Mouse (Mus musculus) c-Kit-negative CD71-positive TER-119-positive erythroid progenitor cells, embryonic 14.5 days (primary cell): ENCODE data around the gene Heatr5a.

Source experiments
- DNase-seq: peaks from one replicate; pipeline ENCODE4 v3.0.0-alpha.2; 2013; ENCODE audit warnings: low read depth, low spot score

The Heatr5a gene

GRCm38 (mm10) chr12:51972269-51973065, 1.3 kb upstream of the Heatr5a start:
- no peak for DNase-seq

- peak; percentile 31 for DNase-seq
These were observed 610 bp downstream of the Heatr5a start for GRCm38 (mm10) chr12:51970352-51971069.

GRCm38 (mm10) chr12:51969876-51970275, 1.2 kb downstream of the Heatr5a start:
- DNase-seq: no peak

GRCm38 (mm10) chr12:51969092-51969491, 2.0 kb downstream of the Heatr5a start:
- no peak for DNase-seq

GRCm38 (mm10) chr12:51967915-51968595, 3.1 kb downstream of the Heatr5a start:
- DNase-seq: no peak

- DNase-seq: no peak
These were observed 13.5 kb downstream of the Heatr5a start for GRCm38 (mm10) chr12:51957626-51958025.

GRCm38 (mm10) chr12:51952309-51952708, 18.8 kb downstream of the Heatr5a start:
- no peak for DNase-seq

GRCm38 (mm10) chr12:51947498-51947945, 23.6 kb downstream of the Heatr5a start:
- DNase-seq: no peak

- DNase-seq: no peak
These were observed 25.8 kb downstream of the Heatr5a start for GRCm38 (mm10) chr12:51945331-51945730.

GRCm38 (mm10) chr12:51939848-51940247, 31.3 kb downstream of the Heatr5a start:
- no peak for DNase-seq

- DNase-seq: no peak
These were observed 33.2 kb downstream of the Heatr5a start for GRCm38 (mm10) chr12:51937938-51938337.

- no peak for DNase-seq
These were observed 41.5 kb downstream of the Heatr5a start for GRCm38 (mm10) chr12:51929630-51930029.

GRCm38 (mm10) chr12:51917191-51917590, 53.9 kb downstream of the Heatr5a start:
- DNase-seq: no peak

GRCm38 (mm10) chr12:51914903-51915670, 56.0 kb downstream of the Heatr5a start:
- no peak for DNase-seq

GRCm38 (mm10) chr12:51909202-51909601, 61.9 kb downstream of the Heatr5a start:
- no peak for DNase-seq

- DNase-seq: no peak
These were observed 63.6 kb downstream of the Heatr5a start for GRCm38 (mm10) chr12:51907543-51907942.

GRCm38 (mm10) chr12:51900551-51900950, 70.6 kb downstream of the Heatr5a start:
- DNase-seq: no peak

GRCm38 (mm10) chr12:51896901-51897300, 74.2 kb downstream of the Heatr5a start:
- no peak for DNase-seq

GRCm38 (mm10) chr12:51888609-51889008, 82.5 kb downstream of the Heatr5a start:
- DNase-seq: no peak

- DNase-seq: no peak
These were observed 83.5 kb downstream of the Heatr5a start for GRCm38 (mm10) chr12:51887301-51888290.
